Mouse (Mus musculus): Measurements from ENCODE around the gene Rtp4.

DNA sequence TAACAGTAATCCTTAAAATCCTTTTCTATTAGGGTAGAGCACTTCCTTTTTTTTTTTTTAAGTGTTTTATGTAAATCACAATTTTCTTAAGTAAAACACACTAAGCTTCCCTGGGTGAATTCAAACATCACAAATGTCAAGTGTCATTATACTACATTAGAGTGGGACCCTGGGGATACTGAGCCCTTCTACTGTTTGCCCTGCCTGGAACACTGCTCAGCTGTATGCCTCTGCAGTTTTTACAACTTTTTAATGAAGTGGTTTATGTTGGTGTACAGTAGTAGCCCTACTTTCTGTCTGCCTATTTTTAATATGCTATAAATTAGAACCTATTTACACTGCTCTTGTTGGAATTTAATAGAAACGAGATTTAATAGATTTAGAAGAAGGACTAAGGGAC, 22.2 kb upstream of the Rtp4 start:
- TF ChIP-seq CTCF (IDR thresholded peaks at IDR 0.05; ENCODE audit: low read depth, low read length) = no peak
- TF ChIP-seq POLR2A (IDR thresholded peaks at IDR 0.05; ENCODE audit: borderline replicate concordance, low read depth, low read length) = no peak
